Mouse (Mus musculus) induced T-regulatory cell, adult 2 months (primary cell): ENCODE measurements around the gene Prkn.

ENCODE experiments used
- DNase-seq: peaks from one replicate; pipeline ENCODE4 v3.0.0-alpha.2; 2012; ENCODE audit warnings: low read depth

Gene Prkn

DNA sequence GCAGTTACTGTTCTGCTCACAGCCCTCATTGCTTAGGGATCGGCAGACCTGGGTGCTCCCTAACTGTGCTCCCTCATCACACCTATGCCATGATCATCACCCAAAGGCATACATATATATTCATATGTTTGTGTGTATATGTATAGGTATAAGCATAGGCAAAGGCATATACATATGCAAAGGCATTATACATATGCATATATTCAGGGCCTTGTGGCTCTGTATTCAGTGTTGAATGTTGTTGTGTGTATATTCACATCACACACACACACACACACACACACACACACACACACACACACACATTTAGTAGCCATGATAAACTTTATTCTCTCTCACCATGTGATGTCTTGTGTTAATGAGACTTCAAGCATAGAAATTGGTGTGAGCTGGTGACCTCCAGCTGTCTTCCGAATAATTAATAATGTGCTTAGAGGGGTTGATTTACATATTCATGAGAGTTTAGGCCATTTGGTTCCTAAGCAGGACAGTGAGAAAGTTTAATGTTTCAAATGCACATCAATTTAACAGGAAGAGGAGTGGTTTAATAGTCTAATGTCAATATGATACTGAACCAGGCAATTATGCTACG, 804.8 kb downstream of the Prkn start:
- no peak for DNase-seq

DNA sequence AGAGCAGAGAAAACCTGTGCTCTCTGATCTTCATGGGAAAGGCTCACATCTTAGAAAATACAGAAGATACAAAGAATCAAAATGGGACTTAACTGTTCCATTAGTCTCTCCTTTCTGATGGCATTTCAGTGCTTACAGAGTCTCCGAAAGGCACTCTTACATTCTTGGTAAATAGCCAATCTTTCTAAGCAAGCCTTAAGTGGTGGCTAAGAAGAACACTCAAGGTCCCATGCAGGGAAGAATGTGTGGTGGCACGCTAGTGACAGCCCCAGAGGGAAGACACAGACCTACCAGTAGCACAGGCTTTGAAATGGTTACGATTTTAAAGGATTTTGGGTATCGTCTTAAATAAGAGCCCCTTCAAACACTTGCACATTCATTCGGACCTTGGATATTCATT, 816.2 kb downstream of the Prkn start:
- DNase-seq: no peak

DNA sequence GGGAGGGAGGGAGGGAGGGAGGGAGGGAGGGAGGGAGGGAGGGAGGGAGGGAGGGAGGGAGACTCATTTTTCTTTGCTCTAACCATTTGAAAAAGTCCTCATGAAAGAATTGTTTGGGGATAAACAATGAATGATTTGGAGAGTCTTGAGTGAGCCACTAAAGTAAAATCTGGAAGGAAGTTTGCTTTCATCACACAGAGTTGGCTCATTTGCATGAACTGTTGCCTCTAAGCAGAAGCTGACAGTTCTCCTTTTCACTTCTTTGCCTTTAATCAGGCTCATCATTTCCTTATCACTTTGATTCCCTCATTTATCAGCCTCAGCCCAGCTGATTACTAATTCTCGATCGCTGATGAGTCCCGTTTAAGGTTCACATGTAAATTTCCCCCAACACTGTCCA, 816.7 kb downstream of the Prkn start:
- no peak for DNase-seq

DNA sequence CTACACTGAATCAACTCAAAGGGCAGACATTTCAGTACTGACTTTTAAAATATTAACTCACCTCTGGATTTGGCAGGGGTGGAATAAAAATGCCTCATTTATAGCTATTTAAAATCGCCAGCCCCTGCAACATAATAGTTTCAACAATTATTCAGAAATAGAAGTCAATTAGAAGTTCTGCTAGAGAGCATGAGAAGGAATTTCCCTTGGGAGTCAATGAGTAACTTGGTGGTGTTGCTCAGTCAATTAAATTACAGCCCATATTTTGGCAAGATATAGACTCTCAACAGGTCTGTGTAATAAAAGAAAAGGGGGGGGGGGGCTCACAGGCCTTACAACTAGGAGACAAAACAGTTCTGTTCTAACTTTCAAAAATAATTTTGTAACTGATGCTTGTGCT, 821.7 kb downstream of the Prkn start:
- DNase-seq: no peak

DNA sequence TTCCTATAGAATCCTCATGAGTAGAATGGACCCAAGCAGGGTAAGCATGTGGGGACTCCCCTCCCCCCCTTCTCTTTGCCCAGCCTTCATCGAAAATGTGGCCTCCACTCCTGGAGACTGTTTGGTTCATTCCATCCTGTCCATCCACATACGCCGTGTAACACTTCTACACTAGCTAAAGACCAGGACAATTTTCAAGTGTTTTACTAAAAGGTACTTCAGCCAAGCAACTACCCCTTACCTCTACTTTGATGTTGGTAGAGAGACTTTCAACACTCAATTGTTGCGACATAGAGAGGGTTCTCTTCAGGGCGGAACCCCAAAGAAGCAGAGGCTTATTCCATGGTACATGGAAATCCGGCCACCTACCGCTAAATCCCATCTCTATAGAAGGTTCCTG, 823.3 kb downstream of the Prkn start:
- DNase-seq: no peak

DNA sequence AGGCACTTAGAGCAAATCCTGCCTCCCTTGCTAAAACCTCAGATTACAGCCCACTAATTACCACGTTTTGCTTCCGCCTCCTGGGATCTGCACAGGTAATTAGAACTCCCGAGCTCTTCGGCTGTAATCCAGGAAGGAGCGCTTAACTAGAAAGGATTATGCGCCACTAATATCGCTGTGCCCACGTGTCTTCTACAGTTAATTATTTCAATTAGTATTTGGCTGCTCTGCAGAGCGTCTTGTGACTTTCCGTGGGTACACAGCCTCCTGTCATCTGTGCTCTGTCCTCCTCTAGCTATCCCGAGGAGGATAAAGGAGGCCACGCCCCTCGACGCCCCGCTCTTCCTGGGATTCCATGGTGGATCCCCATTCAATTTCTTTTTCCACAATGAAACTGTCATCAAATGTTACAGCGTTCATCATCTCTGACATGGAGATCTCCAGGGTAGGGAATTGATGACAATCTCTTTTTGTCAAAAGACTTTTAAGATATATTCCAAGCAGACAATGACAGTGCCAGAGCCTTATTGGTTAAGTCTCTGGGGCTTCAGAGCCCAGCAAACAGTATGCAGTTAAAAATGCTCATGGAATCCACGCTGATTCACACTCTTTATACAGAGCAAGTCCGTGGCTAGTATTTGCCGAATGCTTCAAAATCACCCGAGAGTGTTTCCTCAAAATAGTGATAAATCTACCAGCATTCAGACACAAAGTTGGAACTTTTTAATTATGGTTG, 824.6 kb downstream of the Prkn start:
- DNase-seq: no peak

DNA sequence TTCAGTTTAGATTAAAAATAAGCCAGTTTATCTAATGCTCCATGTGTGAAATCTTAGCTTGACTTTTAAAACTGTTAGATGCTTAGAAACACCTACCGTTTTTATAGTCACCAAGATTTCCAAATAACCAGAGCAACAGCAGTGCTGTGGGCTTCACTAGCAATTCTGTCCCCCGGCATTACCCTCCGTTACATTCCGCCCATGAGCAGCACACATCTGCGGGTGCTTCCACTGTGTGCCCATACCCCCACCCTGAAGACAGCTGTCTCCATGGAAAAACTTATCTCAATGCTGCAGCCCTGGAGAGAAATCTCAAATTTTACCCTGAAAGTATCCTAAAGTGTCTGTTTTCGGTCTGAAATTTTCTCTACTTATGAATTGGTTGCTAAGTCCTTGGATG, 839.5 kb downstream of the Prkn start:
- no peak for DNase-seq

DNA sequence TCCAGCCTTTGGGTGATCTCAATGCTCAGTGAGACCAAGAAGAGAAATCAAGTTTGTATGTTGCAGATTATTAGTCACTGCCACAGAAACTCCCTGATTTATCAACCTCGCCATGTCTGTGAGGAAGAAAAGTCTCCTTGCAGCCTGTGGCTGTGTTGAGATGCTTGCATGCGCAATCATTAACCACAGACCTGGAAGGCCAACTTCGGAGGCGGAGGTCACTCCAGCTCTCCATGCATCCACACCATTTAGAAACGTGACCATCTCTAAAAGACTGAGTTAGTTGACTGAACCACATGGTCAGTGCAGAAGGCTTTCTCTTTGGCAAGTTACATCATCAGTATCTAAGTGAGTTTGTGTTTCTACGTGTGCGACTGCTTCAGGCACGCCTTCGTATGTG, 840.3 kb downstream of the Prkn start:
- DNase-seq: no peak

DNA sequence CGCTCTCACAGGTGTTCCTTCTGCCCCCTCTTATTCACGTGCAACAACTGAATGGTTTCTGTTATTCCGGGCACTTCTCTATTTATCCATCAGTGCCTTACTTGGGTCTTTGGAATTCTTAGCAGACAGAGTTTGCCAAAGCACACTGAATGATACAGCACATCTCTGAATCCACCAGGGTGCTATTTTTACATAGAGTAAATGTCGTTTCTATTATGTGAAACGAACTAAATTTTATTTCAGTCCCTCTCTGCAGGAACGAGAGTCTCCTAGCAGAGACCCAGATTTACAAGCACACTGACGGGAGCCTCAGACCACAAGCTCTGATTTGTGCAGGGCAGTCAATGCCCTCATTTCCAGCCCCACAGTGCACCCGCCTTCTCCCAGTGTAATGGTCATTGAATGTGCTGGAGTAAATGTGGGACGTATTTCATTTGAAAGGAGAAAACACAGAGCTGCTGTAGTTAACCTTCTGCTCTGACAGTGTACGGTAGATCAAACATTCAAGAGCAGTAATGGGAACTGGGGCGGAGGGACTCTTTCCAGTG, 841.7 kb downstream of the Prkn start:
- no peak for DNase-seq

DNA sequence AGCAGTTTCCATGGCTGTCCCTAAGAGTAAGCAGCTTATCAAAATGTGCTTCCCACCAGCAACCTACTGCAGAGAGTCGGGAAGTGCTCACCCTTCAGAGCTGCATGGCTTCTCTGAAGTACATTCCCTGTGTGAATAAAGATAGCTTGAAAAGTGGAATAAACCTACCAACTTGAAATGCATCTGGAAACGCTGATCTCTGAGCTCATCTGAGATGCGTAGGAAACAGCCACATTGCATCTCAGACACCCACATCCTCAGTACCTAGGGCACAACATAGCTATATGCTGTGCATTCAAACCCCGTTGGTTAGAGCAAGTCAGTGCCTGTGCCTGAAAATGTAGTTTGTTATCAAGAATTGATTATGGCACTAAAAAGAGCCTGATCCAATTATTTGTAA, 864.8 kb downstream of the Prkn start:
- no peak for DNase-seq

DNA sequence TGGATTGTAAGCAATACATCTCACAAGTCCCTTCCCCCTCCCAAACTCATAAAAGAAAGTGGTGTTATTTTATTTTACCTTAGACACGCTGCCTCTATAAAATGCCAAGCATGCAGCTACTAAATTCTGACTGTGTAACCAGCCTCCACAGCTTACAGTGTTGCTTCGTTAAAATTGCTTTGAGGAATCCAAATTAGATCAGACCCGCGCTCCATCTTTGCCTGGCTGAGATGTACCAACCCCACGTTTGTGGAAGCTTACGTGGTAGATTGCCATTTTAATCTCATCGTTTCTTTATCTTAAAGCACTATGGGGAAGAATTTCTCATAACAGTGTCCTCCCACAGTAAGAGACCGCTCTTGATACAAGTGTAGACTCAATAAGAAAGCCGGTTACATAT, 865.6 kb downstream of the Prkn start:
- no peak for DNase-seq

DNA sequence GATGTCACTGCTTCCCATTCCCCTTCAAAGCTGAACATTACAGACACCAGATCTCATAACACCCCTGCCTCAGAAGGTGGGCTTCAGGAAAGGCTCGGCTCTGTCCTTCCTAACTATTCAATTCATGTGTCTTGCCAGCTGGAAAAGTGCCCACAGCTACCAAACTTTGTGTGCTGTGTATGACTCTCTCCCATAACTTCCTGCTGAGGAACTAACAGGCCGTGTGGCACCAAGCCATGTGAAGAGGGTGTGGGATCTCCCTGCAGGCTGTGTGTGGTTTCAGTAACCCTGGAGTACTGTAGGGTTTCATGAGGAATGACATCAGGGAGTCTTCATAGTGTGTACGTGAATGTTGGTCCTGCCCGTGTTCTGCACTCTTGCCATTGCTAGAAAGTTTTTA, 871.9 kb downstream of the Prkn start:
- DNase-seq: no peak

DNA sequence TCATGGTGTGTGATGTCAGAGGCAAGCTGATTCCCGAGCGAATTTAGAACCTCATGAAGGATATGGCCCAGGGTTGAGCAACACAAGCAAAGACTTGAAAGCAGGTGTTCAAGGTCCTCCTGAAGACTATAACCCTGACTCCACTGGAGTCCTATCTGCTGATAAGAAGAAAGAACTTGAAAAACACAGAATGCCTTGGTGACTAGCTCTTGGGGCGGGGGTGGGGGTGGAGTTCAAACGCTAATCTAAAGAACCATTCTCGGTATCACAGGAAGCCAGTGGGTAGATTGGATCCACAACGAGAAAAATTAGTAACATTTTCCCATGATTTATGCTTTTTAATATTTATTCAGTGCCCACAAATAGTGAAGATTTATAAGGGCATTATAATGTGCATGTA, 879.6 kb downstream of the Prkn start:
- DNase-seq: no peak

DNA sequence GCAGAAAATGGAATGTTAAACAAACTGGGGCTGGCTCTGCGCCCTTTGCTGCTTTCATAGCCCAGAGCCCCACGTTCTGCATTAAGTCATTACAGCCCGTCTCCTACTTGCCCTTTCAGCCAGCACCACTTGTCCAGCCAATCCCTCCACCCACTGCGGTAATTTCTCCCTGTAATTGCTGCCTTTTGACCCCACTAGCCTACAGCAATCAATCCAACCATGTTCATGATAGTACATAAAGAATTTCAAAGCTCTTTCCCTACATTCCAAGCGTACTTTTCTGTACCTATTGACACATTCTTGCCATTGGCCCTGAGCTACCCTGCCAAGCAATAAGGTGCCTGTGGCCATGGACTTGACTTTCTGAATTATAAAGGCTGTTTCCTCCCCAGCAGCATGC, 881.7 kb downstream of the Prkn start:
- no peak for DNase-seq

DNA sequence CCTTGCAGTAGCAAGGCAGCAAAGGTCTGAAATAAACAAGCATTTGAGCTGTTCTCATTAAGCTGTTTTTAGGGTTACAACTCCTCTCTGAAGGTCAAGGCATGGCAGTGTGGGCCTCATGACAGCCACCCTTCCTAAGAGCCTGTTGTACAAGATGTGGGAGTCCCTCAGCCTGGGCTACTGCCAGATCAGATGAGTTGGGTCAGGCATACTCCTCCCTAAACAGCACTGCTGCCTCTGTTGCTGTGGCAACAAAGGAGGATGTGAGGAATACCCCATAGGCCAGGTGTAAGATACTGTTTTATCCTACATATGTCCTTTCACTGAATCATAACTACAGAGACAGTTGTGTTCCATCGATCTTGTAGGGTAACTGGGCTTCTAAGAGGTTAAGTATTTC, 882.3 kb downstream of the Prkn start:
- DNase-seq: no peak

DNA sequence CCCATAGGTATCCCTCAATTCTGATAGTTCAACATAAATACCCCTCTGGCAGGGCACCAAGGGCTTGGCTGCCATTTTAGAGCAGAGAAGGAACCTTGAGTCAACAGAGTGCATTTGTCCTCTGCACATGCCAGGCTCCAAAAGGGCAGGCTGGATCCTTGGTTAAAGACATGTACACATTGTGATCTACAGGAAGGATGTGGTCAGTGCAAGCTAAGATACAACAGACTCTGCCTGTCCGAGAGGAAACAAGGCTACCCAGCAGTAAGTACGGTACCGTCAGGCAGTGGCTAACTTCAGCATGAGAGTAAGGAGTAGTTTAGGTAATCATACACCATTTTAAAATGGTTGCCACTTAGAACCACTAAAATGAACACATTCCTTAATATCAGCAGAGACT, 884.0 kb downstream of the Prkn start:
- no peak for DNase-seq

DNA sequence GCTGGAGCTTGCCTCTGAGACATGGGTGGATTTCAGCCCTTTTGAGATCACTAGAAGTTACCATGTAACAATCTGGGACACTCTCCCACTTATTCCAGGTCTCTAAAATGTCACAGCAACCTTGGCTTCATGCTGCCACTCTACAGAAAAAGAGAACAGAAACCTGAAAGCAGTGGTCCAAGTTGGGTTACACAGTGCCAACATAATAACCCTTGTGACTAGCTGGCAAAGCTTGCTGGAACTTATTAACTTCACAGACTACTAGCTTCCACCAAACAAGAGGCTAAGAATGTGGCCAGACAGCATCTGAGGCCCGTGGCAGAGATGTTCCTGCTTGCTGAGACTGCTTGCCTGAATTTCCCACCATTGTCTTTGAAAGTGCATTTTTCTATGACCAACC, 886.9 kb downstream of the Prkn start:
- no peak for DNase-seq

DNA sequence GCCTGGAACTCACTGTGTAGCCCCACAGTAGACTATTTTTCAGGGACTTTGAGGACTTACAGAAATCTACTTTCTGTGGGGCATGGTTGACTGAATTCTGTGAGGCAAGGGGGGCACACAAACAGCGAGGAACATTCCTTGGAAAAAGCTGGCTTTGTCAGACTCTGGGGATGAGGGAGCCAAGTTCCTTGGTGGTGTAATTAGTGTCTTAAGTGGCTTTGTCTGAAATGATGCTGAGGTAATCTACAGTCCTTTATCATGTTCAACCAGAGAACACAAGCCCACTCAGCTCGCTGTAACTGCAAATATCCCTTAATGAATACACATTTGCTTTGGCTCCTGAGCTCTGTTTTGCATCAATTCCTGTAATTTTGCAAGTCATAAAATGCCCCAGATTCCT, 888.1 kb downstream of the Prkn start:
- DNase-seq: no peak

DNA sequence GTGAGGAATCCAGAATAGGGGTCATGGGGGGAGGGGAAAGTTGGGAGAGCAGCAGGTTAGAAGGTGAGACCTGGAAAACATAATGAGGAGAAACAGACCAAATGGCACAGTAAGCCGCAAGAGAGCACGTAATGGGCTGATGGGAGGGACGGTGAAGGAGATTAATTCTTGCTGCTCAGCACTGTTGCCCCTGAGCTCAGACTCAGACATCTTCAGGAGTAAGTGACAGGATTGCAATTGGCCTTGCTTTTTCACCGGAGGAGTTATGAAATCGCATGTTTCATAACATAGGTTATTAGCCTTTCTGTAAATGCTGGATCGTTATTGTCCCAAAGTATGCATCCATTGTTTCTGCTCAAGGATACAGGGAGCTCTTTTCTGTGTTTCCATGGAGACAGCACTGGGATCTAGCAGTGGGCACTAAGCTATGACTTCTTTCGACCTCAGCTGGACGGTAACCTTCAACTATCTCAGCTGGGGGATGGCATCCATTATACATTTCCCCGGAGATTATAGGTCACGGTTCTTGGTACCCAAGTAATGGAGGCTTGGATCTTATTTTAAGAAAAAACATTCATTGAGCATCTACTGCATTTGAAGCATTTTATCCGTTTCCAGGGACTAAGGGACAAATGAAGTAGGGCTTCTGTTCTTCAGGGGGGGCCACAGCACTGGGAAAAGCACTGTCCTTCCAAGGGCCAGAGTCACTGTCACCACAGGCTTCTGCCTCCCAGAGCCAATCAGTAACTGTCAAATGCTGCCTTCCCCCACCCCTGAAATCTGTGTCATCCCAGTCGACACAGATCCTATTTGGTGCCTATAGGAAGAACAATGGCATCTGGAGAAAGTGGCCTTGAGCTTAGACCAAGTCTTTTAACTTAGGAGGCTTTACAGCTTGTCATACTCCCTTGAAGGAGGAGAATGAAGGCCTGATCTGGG, 890.7 kb downstream of the Prkn start:
- no peak for DNase-seq

DNA sequence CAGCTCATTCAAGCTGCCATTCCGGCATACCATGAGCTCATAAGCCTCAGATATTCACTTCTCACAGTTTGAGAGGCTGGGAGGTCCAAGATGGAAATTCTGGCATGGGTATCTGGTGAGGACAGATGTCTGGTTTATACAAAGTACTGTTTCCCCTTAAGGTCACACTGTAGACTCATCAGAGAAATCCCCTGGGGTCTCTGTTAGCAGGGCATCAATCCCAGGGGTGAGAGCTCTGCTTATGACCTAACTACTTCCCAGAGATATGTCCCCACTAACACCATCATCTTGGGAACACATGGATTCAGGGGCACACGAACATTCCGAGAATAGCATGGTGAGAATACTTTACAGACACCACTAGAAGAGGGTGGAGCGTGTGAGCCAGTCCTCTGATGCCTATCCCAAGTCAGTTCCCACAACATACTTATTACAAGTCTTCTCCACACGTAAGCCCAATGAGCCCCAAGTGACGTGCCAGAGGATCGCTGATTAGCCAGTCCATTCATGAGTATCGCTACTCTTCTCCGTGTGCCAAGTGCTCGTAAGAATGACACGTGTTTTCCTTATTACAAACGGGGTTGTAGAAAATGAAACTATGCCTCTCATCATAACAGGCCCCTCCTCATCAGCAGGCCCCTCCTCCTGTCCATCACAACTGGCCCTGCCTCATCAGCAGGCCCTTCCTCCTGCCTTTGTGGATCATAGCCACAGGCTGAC, 895.1 kb downstream of the Prkn start:
- no peak for DNase-seq

DNA sequence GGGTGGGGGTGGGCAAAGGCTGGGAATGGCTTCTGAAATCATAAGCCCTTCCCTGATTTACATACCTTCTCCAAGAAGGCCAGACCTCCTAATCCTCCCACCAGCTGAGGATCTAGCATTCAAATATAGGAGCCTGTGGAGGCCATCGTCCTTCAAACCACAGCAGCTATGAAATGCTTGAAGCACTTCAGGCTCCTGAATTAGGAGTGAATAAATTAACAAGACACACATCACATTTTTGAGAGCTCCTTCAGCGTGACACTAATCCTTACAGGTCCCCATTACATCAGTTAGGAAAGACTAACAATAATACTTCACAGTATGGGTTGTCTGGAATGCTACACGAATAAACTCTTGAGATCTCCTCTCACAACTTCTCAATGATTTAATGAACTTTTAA, 896.3 kb downstream of the Prkn start:
- DNase-seq: no peak

DNA sequence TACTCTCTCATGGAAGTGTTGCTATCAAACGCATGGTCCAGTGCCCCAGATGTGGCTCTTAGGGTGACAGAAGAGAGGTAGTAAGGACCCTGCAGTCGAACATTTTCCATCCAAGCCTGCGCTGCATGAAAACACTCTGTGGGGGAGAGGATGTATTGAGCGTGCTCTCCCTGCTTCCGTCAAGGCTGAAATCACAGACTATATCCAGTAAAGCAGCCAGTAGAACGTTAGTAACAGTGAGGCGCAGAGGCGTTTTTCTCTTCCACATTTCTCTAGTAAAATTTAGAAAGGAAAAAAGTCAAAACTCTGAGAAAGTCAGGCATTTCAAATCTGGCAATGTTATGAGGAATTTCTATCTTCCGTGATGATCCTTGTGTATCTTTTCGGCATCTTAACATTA, 897.7 kb downstream of the Prkn start:
- DNase-seq: no peak
